Mouse (Mus musculus): ENCODE data around the gene Cox4i2. TPM values are rescaled to one million over a fixed set of nuclear protein-coding genes. Genes with fewer than 3 reads are reported as not detected.

Cox4i2 gene
- polyA plus RNA-seq, 1 experiment from 2014 or later, result 1.1 TPM

- Histone ChIP-seq H3K27ac (replicated peaks) (peak overlapping the region; percentile 99), H3K36me3 (replicated peaks) (peaks cover 28% of the 10 kb centered on the region), H3K4me2 (no peak overlapping the region; the same call in 1 of the 2 replicates), H3K27me3 (no peaks in the 10 kb centered on the region), H3K9ac (no peak overlapping the region), H3K4me1 (replicated peaks) (peaks cover 100% of the 10 kb centered on the region), H3K9me3 (replicated peaks) (no peaks in the 10 kb centered on the region), H3K4me3 (replicated peaks) (no peak overlapping the region)
- WGBS (ENCODE audit: insufficient replicate concordance), result 75% methylated on average over 2 of the region's 2 CpGs
- no peak for ATAC-seq (ENCODE audit: insufficient read depth)
These were observed 33.2 kb downstream of the Cox4i2 start for GRCm38 (mm10) chr2:152787136-152787535.

GRCm38 (mm10) chr2:152787543-152787942, 33.6 kb downstream of the Cox4i2 start:
- Histone ChIP-seq H3K4me1 (replicated peaks) (peaks cover 100% of the 10 kb centered on the region), H3K36me3 (replicated peaks) (peaks cover 25% of the 10 kb centered on the region), H3K9me3 (replicated peaks) (no peaks in the 10 kb centered on the region), H3K27me3 (no peaks in the 10 kb centered on the region), H3K27ac (replicated peaks) (peak overlapping the region; percentile 99), H3K9ac (0 out of 2 replicates have a peak overlapping the region, but pooled peaks have one; percentile 6), H3K4me3 (replicated peaks) (no peak overlapping the region), H3K4me2 (peak overlapping the region; percentile 86; the same call in 1 of the 2 replicates)
- no peak for ATAC-seq (ENCODE audit: insufficient read depth)
- 71% methylated on average over 6 of the region's 6 CpGs for WGBS (ENCODE audit: insufficient replicate concordance)

GRCm38 (mm10) chr2:152788892-152789421, 35.0 kb downstream of the Cox4i2 start:
- H3K9ac ChIP-seq, result peak overlapping the region; percentile 67
- H3K27ac ChIP-seq (replicated peaks), result peak overlapping the region; percentile 99
- 4% methylated on average over 6 of the region's 6 CpGs for WGBS (ENCODE audit: insufficient replicate concordance)
- H3K36me3 ChIP-seq (replicated peaks), result peaks cover 19% of the 10 kb centered on the region
- H3K4me3 ChIP-seq (replicated peaks), result peak overlapping the region; percentile 47
- no peaks in the 10 kb centered on the region for H3K27me3 ChIP-seq
- peak; percentile 95 for ATAC-seq (ENCODE audit: insufficient read depth)
- H3K4me1 ChIP-seq (replicated peaks), result peaks cover 100% of the 10 kb centered on the region
- H3K4me2 ChIP-seq, result peak overlapping the region; percentile 86
- H3K9me3 ChIP-seq (replicated peaks), result no peaks in the 10 kb centered on the region

- ATAC-seq (ENCODE audit: insufficient read depth), result peak; percentile 91
- Histone ChIP-seq H3K27me3 (no peaks in the 10 kb centered on the region), H3K9ac (peak overlapping the region; percentile 67), H3K9me3 (replicated peaks) (no peaks in the 10 kb centered on the region), H3K36me3 (replicated peaks) (peaks cover 24% of the 10 kb centered on the region), H3K4me3 (replicated peaks) (peak overlapping the region; percentile 47), H3K27ac (replicated peaks) (peak overlapping the region; percentile 99), H3K4me2 (peak overlapping the region; percentile 86), H3K4me1 (replicated peaks) (peaks cover 100% of the 10 kb centered on the region)
- WGBS (ENCODE audit: insufficient replicate concordance), result 3% methylated on average over 4 of the region's 4 CpGs
These were observed 35.6 kb downstream of the Cox4i2 start for GRCm38 (mm10) chr2:152789591-152789999.

GRCm38 (mm10) chr2:152792461-152792860, 38.5 kb downstream of the Cox4i2 start:
- 58% methylated on average over 2 of the region's 2 CpGs for WGBS (ENCODE audit: insufficient replicate concordance)
- H3K27ac ChIP-seq (replicated peaks), result peak overlapping the region; percentile 99
- no peaks in the 10 kb centered on the region for H3K27me3 ChIP-seq
- no peak for ATAC-seq (ENCODE audit: insufficient read depth)
- H3K4me1 ChIP-seq (replicated peaks), result peaks cover 98% of the 10 kb centered on the region
- no peak overlapping the region for H3K4me2 ChIP-seq
- H3K9me3 ChIP-seq (replicated peaks), result no peaks in the 10 kb centered on the region
- peaks cover 31% of the 10 kb centered on the region for H3K36me3 ChIP-seq (replicated peaks)
- no peak overlapping the region for H3K9ac ChIP-seq
- H3K4me3 ChIP-seq (replicated peaks), result no peak overlapping the region

GRCm38 (mm10) chr2:152793381-152793780, 39.4 kb downstream of the Cox4i2 start:
- peaks cover 93% of the 10 kb centered on the region for H3K4me1 ChIP-seq (replicated peaks)
- 52% methylated on average over 5 of the region's 5 CpGs for WGBS (ENCODE audit: insufficient replicate concordance)
- no peak for ATAC-seq (ENCODE audit: insufficient read depth)
- H3K9me3 ChIP-seq (replicated peaks), result no peaks in the 10 kb centered on the region
- H3K36me3 ChIP-seq (replicated peaks), result peaks cover 37% of the 10 kb centered on the region
- no peak overlapping the region for H3K9ac ChIP-seq
- H3K27me3 ChIP-seq, result no peaks in the 10 kb centered on the region
- H3K27ac ChIP-seq (replicated peaks), result peak overlapping the region; percentile 99
- no peak overlapping the region for H3K4me3 ChIP-seq (replicated peaks)
- H3K4me2 ChIP-seq, result no peak overlapping the region

GRCm38 (mm10) chr2:152794281-152794827, 40.4 kb downstream of the Cox4i2 start:
- ATAC-seq (ENCODE audit: insufficient read depth), result no peak
- Histone ChIP-seq H3K36me3 (replicated peaks) (peaks cover 42% of the 10 kb centered on the region), H3K9me3 (replicated peaks) (no peaks in the 10 kb centered on the region), H3K27me3 (no peaks in the 10 kb centered on the region), H3K4me3 (replicated peaks) (no peak overlapping the region), H3K27ac (replicated peaks) (peak overlapping the region; percentile 99), H3K9ac (0 out of 2 replicates have a peak overlapping the region, but pooled peaks have one; percentile 2), H3K4me2 (0 out of 2 replicates have a peak overlapping the region, but pooled peaks have one; percentile 8), H3K4me1 (replicated peaks) (peaks cover 86% of the 10 kb centered on the region)
- 71% methylated on average over 9 of the region's 9 CpGs for WGBS (ENCODE audit: insufficient replicate concordance)

GRCm38 (mm10) chr2:152797589-152797988, 43.6 kb downstream of the Cox4i2 start:
- Histone ChIP-seq H3K9ac (peak overlapping the region; percentile 22; the same call in 1 of the 2 replicates), H3K27ac (replicated peaks) (peak overlapping the region; percentile 45; the same call in 1 of the 2 replicates), H3K9me3 (replicated peaks) (no peaks in the 10 kb centered on the region), H3K4me2 (no peak overlapping the region), H3K4me3 (replicated peaks) (no peak overlapping the region), H3K36me3 (replicated peaks) (peaks cover 44% of the 10 kb centered on the region), H3K27me3 (no peaks in the 10 kb centered on the region), H3K4me1 (replicated peaks) (peaks cover 81% of the 10 kb centered on the region)
- WGBS (ENCODE audit: insufficient replicate concordance), result 78% methylated on average over 1 of the region's 1 CpGs
- ATAC-seq (ENCODE audit: insufficient read depth), result no peak

- H3K27me3 ChIP-seq, result no peaks in the 10 kb centered on the region
- no peak for ATAC-seq (ENCODE audit: insufficient read depth)
- WGBS (ENCODE audit: insufficient replicate concordance), result 67% methylated on average over 7 of the region's 7 CpGs
- no peak overlapping the region for H3K4me3 ChIP-seq (replicated peaks)
- H3K9me3 ChIP-seq (replicated peaks), result no peaks in the 10 kb centered on the region
- H3K4me2 ChIP-seq, result no peak overlapping the region
- no peak overlapping the region for H3K9ac ChIP-seq
- peaks cover 50% of the 10 kb centered on the region for H3K36me3 ChIP-seq (replicated peaks)
- no peak overlapping the region for H3K27ac ChIP-seq (replicated peaks)
- H3K4me1 ChIP-seq (replicated peaks), result peaks cover 81% of the 10 kb centered on the region
These were observed 46.2 kb downstream of the Cox4i2 start for GRCm38 (mm10) chr2:152799954-152800761.

GRCm38 (mm10) chr2:152800762-152801113, 46.8 kb downstream of the Cox4i2 start:
- Histone ChIP-seq H3K9me3 (replicated peaks) (no peaks in the 10 kb centered on the region), H3K9ac (no peak overlapping the region), H3K4me1 (replicated peaks) (peaks cover 81% of the 10 kb centered on the region), H3K27me3 (no peaks in the 10 kb centered on the region), H3K4me3 (replicated peaks) (no peak overlapping the region), H3K27ac (replicated peaks) (no peak overlapping the region), H3K4me2 (no peak overlapping the region), H3K36me3 (replicated peaks) (peaks cover 46% of the 10 kb centered on the region)
- ATAC-seq (ENCODE audit: insufficient read depth), result no peak

GRCm38 (mm10) chr2:152802303-152802702, 48.3 kb downstream of the Cox4i2 start:
- Histone ChIP-seq H3K36me3 (replicated peaks) (peaks cover 47% of the 10 kb centered on the region), H3K9ac (no peak overlapping the region), H3K27ac (replicated peaks) (0 out of 2 replicates have a peak overlapping the region, but pooled peaks have one; percentile 59), H3K4me2 (no peak overlapping the region), H3K4me3 (replicated peaks) (no peak overlapping the region), H3K27me3 (no peaks in the 10 kb centered on the region), H3K4me1 (replicated peaks) (peaks cover 82% of the 10 kb centered on the region), H3K9me3 (replicated peaks) (no peaks in the 10 kb centered on the region)
- WGBS (ENCODE audit: insufficient replicate concordance), result 87% methylated on average over 10 of the region's 10 CpGs
- ATAC-seq (ENCODE audit: insufficient read depth), result no peak

All from liver, embryonic 15.5 days (tissue).